Mouse (Mus musculus) cerebellum, adult 11 months (tissue): ENCODE results near the gene Gm6370.
"Not testable (repeated sequence)": the region's sequence is repeated elsewhere in the genome, so short reads cannot be mapped to it uniquely, and the experiment has no call there.

ENCODE experiments used
- DNase-seq: peaks from one replicate; pipeline ENCODE4 v3.0.0; 2022

Gm6370 gene

DNA sequence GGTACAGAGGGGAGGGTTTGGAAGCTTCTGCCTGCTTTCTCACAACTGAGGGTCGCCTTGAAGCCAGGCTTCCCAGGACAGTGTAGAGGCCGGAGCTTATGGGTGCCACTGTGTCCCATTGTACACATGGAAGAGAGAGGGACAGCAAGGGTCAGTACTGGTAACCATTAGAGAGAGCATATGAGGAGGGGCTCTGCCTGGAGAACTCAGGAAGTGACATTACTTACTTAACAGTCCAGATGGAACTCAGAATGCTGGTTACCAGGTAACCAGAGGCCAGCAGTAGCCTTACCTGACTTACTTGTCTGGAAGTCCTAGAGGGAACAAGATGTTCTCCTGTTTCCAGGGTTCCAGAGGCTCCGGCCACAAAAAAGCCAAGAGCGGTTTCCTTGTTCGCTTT is at the start of gene Gm6370:
Gene Gm6370 (plus strand): TSS at position 301 of the 400 bp plus-strand sequence.
- not testable (repeated sequence) for DNase-seq

DNA sequence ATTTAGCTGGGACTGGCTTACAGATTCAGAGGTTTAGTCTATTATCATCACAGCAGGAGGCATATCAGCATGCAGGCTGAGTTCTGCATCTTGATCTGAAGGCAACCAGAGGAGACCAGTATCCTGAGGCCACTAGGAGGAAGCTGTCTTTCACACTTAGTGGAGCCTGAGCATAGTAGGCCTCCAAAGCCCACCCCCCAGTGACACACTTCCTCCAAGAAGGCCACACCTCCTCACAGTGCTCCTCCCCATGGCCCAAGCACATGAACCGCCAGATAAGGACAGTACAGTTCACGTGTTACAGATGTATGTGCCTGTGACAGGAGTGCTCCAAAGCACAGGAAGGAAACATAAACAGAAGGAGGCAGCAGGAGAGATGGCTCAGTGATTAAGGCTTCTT is 48.4 kb upstream of the Gm6370 start:
- DNase-seq = no peak

DNA sequence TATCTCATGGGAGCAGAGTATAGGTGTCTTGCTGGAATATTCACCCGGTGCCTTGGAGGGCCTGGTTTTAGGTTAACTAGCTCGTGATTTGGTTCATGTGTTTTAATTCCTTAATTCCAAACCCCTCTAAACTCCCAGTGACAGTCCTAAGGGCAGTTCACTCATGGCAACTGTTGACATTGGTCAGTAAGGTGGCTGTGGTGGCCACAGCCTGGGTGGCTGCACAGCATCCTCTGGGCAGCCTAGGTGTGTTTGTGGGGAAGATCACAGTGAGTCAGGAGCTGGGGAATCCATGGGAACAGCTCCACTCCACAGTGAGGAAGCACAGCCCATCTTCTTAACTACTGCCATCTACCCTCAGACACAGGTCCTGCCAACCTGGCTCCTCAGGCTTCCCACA is 44.5 kb upstream of the Gm6370 start:
- no peak for DNase-seq

DNA sequence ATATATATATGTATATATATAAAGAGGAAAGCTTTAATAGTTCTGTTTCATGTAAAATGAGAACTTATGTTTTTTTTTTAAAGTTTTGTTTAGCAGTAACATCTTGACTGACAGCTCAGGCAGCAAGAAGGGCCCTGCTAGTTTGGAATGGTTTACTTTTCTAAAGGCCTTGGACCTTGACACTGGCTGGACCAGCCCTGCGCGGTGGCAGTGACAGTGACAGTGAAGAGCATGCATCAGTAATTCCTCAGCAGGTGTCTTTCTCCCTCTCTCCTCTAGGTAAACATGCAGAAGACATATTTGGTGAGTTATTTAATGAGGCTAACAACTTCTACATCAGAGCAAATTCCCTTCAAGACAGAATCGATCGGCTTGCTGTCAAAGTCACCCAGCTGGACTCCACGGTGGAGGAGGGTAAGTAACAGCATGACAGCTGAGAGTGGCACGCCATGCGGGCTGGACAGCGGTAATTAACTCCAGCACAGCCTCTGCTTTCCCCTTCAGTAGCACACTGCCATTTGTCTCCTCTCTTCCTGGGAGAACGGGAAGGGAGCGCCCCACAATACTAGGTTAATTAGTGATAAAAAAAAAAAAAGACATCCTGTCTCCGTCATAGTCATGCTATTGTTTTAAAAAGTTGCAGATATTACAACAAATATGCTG is 39.4 kb upstream of the Gm6370 start:
- DNase-seq = no peak

DNA sequence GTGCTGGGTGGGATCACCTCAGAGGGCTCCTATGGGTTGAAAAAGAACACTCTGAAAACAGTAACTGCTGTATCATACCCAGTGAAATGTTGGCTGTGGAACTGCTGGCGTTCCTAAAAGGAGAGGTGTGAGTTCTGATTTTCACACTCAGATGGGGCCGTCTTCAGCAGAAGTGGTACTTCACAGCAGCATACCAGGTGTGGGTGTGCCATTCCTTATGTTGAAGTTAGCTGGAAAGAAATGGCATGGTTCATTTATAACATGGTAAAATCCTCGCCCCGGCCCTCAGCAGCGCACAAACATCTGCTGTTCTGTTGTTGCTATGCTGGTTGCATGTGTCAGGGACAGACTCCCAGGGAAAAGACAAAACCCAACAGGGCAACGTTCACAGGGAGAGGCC is 37.6 kb upstream of the Gm6370 start:
- no peak for DNase-seq

DNA sequence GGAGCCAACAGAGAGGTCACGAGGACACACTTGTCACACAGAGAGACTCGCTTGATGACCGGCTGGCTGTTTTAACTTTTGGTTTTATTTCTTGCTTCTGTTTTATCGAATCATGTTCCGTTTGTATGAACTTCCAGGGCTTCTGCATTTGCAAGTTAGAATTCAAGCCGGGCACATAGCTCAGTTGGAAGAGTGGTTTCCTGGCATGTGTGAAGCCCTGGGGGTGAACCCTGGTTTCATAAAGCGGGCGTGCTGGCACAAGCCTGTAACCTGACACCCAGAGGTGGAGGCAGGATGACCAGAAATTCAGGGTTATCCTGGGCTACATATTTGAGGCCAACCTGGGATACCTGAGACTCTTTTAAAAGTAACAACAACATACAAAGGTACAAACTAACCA is 29.6 kb upstream of the Gm6370 start:
- DNase-seq = no peak

DNA sequence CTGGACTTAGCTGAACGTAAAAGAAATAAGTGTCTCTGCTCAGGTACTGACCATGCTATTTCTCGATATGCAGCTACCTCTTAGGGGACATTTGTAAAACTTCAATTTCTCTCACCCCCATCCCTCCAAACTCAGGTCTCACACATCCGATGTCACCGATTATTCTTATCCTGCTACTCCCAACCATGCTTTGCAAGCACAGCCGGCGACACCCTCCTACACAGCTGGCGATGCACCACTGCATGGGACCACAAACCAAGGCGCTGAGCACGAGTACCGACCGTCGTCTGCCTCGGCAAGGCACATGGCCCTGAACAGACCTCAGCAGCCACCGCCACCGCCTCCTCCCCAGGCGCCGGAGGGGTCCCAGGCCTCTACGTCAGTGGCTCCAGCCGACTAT is 24.5 kb upstream of the Gm6370 start:
- no peak for DNase-seq

DNA sequence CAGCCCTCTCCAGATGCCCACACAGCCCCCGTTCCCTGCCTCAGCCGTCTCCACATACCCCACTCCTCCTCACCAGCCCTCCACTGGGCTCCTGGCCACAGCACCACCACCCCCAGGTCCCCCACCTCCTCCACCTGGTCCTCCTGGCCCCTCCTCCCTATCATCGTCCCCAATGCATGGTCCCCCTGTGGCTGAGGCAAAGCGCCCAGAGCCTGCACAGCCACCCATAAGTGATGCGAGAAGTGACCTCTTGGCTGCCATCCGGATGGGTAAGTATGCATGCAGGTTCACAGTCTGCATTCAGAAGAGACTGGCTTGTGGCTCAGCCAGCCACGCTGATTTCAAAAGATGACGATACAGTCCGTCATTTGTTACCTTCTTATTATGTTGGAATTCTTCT is 22.9 kb upstream of the Gm6370 start:
- no peak for DNase-seq

DNA sequence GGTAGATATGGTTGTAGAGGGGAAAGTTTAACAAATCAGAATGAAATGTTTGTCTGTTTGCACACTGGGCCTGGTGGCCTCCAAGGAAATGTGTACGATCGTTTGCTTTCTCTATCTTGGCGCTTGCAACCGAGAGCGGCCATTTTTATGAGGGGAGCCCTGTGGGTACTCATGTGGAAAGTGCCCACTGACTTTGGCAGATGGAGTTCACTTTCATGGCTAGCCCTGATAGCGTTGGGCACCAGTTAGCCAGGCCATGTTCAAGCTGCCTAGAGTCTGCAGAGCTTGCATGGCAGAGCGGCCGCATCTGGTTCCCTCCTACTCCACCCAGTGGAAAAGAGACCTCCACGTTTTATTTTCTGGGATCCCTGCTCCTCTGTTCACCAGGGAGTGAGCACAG is 20.3 kb upstream of the Gm6370 start:
- no peak for DNase-seq

DNA sequence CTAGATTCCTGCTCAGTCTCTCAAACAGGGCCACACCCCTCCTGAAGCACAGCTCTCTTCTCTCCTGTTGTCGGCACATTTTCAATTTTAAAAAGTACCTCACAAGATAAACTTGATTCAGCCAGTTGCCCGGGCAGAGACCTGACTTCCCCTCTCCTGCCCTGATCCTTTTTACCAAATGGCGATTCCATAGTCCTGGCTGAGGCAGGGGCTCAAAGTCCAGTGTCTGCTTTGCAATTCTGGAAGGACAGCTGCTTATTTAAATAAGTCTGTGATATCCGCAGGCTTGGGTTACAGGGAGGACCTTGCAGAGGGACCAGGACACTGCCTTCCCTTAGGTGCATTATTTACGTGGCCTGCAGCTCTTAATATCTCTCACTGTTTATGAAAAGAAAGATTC is 19.9 kb upstream of the Gm6370 start:
- no peak for DNase-seq

DNA sequence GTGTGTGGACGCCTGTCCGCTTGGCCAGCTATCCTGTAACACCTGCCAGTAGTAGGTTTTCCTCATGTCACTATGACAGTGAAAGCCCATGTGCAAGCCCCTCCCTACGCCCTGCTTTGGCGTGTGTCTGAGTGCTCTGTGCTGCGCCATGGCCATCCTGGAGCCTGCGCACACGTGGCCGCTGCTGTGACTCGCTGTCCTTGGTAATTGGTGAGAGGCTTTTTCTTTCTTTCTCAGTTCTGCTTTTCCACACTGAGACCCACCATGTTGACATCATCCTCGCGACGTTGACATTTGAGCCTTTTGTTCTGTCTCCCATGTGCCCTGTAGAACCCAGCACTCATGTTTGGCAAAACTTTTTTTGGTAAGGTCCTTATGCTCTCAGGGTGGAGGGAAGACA is 19.3 kb upstream of the Gm6370 start:
- no peak for DNase-seq

DNA sequence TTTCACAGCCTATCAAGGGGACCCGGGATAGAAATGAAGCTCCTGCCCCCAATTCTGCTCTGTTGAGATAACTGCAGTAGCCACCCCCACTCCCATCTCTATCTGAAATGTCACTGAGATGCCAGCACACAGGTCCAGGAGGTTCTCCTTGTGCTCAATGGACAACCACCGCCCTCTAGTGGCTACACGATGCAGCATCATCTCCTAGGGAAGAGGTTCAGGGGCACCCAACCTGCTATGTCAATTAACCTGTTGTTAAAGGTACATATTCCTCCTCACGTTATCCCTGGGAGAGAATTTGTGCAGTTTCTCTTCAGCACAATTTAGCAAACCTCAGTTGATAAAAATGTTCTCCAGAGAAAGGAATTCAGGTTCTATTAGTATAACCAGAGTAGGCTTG is 11.6 kb upstream of the Gm6370 start:
- DNase-seq = peak; percentile 52

DNA sequence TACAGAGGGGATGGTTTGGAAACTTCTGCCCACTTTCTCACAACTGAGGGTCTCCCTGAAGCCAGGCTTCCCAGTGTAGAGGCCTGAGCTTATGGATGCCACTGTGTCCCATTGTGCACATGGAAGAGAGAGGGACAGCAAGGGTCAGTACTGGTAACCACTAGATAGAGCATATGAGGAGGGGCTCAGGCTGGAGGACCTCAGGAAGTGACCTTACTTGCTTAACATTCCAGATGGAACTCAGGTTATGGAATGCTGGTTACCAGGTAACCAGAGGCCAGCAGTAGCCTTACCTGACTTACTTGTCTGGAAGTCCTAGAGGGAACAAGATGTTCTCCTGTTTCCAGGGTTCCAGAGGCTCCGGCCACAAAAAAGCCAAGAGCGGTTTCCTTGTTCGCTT is 9.5 kb upstream of the Gm6370 start, which contains the start of gene Gm6408:
Gene Gm6408 (plus strand): TSS at position 301 of the 400 bp plus-strand sequence.
- DNase-seq = not testable (repeated sequence)

DNA sequence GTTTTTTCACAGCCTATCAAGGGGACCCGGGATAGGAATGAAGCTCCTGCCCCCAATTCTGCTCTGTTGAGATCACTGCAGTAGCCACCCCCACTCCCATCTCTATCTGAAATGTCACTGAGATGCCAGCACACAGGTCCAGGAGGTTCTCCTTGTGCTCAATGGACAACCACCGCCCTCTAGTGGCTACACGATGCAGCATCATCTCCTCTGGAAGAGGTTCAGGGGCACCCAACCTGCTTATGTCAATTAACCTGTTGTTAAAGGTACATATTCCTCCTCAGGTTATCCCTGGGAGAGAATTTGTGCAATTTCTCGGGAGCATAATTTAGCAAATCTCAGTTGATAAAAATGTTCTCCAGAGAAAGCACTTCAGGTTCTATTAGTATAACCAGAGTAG is 2.2 kb upstream of the Gm6370 start:
- peak; percentile 29 for DNase-seq

DNA sequence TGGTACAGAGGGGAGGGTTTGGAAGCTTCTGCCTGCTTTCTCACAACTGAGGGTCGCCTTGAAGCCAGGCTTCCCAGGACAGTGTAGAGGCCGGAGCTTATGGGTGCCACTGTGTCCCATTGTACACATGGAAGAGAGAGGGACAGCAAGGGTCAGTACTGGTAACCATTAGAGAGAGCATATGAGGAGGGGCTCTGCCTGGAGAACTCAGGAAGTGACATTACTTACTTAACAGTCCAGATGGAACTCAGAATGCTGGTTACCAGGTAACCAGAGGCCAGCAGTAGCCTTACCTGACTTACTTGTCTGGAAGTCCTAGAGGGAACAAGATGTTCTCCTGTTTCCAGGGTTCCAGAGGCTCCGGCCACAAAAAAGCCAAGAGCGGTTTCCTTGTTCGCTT is 10.9 kb downstream of the Gm6370 start, which contains the start of gene 4930449I24Rik:
Gene 4930449I24Rik (plus strand): TSS at position 301 of the 400 bp plus-strand sequence.
- not testable (repeated sequence) for DNase-seq

DNA sequence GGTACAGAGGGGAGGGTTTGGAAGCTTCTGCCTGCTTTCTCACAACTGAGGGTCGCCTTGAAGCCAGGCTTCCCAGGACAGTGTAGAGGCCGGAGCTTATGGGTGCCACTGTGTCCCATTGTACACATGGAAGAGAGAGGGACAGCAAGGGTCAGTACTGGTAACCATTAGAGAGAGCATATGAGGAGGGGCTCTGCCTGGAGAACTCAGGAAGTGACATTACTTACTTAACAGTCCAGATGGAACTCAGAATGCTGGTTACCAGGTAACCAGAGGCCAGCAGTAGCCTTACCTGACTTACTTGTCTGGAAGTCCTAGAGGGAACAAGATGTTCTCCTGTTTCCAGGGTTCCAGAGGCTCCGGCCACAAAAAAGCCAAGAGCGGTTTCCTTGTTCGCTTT is 22.7 kb downstream of the Gm6370 start, which contains the start of gene Gm3402:
Gene Gm3402 (plus strand): TSS at position 301 of the 400 bp plus-strand sequence.
- not testable (repeated sequence) for DNase-seq

DNA sequence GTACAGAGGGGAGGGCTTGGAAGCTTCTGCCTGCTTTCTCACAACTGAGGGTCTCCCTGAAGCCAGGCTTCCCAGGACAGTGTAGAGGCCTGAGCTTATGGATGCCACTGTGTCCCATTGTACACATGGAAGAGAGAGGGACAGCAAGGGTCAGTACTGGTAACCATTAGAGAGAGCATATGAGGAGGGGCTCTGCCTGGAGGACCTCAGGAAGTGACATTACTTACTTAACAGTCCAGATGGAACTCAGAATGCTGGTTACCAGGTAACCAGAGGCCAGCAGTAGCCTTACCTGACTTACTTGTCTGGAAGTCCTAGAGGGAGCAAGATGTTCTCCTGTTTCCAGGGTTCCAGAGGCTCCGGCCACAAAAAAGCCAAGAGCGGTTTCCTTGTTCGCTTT is 34.3 kb downstream of the Gm6370 start, which contains the start of gene Gm3404:
Gene Gm3404 (plus strand): TSS at position 301 of the 400 bp plus-strand sequence.
- DNase-seq = not testable (repeated sequence)

DNA sequence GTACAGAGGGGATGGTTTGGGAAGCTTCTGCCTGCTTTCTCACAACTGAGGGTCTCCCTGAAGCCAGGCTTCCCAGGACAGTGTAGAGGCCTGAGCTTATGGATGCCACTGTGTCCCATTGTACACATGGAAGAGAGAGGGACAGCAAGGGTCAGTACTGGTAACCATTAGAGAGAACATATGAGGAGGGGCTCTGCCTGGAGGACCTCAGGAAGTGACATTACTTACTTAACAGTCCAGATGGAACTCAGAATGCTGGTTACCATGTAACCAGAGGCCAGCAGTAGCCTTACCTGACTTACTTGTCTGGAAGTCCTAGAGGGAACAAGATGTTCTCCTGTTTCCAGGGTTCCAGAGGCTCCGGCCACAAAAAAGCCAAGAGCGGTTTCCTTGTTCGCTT is 46.2 kb downstream of the Gm6370 start, which contains the start of gene Gm3409:
Gene Gm3409 (plus strand): TSS at position 301 of the 400 bp plus-strand sequence.
- DNase-seq = not testable (repeated sequence)
